Mouse (Mus musculus) lung, embryonic 16.5 days (tissue): Measurements from ENCODE around the gene Kctd18. TPM values are rescaled to one million over a fixed set of nuclear protein-coding genes. Genes with fewer than 3 reads are reported as not detected.

Experiments
- ATAC-seq: fragments of 200-750 bp; cut with Nextera tagmentation; 2 replicates; pipeline ENCODE4 v1.8.0; 2017; ENCODE audit warnings: low read depth, mild to moderate bottlenecking, moderate library complexity
- H3K27ac ChIP-seq: fragments of 300-500 bp; sonication (generic); 2 replicates; pipeline ENCODE4 v1.5.1; 2014; ENCODE audit warnings: mild to moderate bottlenecking, control low read depth, low read length
- H3K27me3 ChIP-seq: fragments of 300-500 bp; sonication (generic); 2 replicates; pipeline ENCODE4 v1.6.1; 2014; ENCODE audit warnings: low read depth, low read length, mixed read lengths; ENCODE audit not compliant: control insufficient read depth, insufficient read depth
- H3K36me3 ChIP-seq: fragments of 300-500 bp; sonication (generic); 2 replicates; pipeline ENCODE4 v1.6.1; 2014; ENCODE audit warnings: low read length; ENCODE audit not compliant: control insufficient read depth, insufficient read depth
- H3K4me1 ChIP-seq: fragments of 300-500 bp; sonication (generic); replicated peaks from 2 replicates; pipeline ENCODE4 v1.6.1; 2014; ENCODE audit warnings: low read length, mixed read lengths; ENCODE audit not compliant: control insufficient read depth, insufficient read depth
- H3K4me2 ChIP-seq: fragments of 300-500 bp; sonication (generic); 2 replicates; pipeline ENCODE4 v1.6.1; 2014; ENCODE audit warnings: low read depth, low read length, control low read depth
- H3K4me3 ChIP-seq: fragments of 300-500 bp; sonication (generic); 2 replicates; pipeline ENCODE4 v1.5.1; 2014; ENCODE audit warnings: mild to moderate bottlenecking, low read length, control low read depth
- H3K9ac ChIP-seq: fragments of 300-500 bp; sonication (generic); 2 replicates; pipeline ENCODE4 v1.6.1; 2014; ENCODE audit warnings: low read length, control low read depth
- H3K9me3 ChIP-seq: fragments of 300-500 bp; sonication (generic); 2 replicates; pipeline ENCODE4 v1.6.1; 2016; ENCODE audit warnings: low read length; ENCODE audit not compliant: control insufficient read depth
- WGBS: fragments of 180-500 bp; shearing (Covaris S2); extraction: QIAGEN DNeasy Blood & Tissue Kit; methylation state at CpG from one replicate; pipeline ENCODE4 v1.1.7; 2014; 5-methylcytosine and 5-hydroxymethylcytosine counted together
- polyA plus RNA-seq: library from polyadenylated mRNA; unstranded; fragments of >200 nt; fragmentation: Nextera tagmentation; extraction: Ambion mirVana; gene quantifications from 2 replicates; pipeline ENCODE4 v1.2.1, GENCODE M21; 2015

Gene Kctd18
- polyA plus RNA-seq, 1 experiment from 2014 or later, result 17.4 TPM

- no peak overlapping the region for H3K27ac ChIP-seq
These were observed 63.0 kb downstream of the Kctd18 start for GRCm38 (mm10) chr1:57955774-57956173.

GRCm38 (mm10) chr1:57954376-57954765, 64.4 kb downstream of the Kctd18 start:
- H3K9ac ChIP-seq, result no peak overlapping the region
- H3K36me3 ChIP-seq, result peaks cover 16% of the 10 kb centered on the region
- H3K27me3 ChIP-seq, result no peaks in the 10 kb centered on the region
- H3K4me3 ChIP-seq, result no peak overlapping the region
- H3K9me3 ChIP-seq, result no peaks in the 10 kb centered on the region
- H3K4me1 ChIP-seq, result no peaks in the 10 kb centered on the region
- no peak overlapping the region for H3K27ac ChIP-seq
- 72% methylated on average over 5 of the region's 5 CpGs for whole genome bisulfite sequencing
- ATAC-seq, result no peak
- no peak overlapping the region for H3K4me2 ChIP-seq

More at GRCm38 (mm10) chr1:57955774-57956173, 63.0 kb downstream of the Kctd18 start:
- no peaks in the 10 kb centered on the region for H3K4me1 ChIP-seq
- H3K36me3 ChIP-seq, result peaks cover 17% of the 10 kb centered on the region
- no peaks in the 10 kb centered on the region for H3K27me3 ChIP-seq
- H3K4me2 ChIP-seq, result no peak overlapping the region
- H3K9ac ChIP-seq, result no peak overlapping the region
- ATAC-seq, result no peak
- WGBS, result 94% methylated on average over 1 of the region's 1 CpGs
- no peaks in the 10 kb centered on the region for H3K9me3 ChIP-seq
- no peak overlapping the region for H3K4me3 ChIP-seq

- 81% methylated on average over 16 of the region's 16 CpGs for WGBS
- Histone ChIP-seq H3K4me3 (no peak overlapping the region), H3K4me2 (no peak overlapping the region), H3K4me1 (no peaks in the 10 kb centered on the region; the same call in 1 of the 2 replicates), H3K9ac (no peak overlapping the region), H3K27ac (no peak overlapping the region), H3K36me3 (peaks cover 12% of the 10 kb centered on the region), H3K9me3 (no peaks in the 10 kb centered on the region), H3K27me3 (no peaks in the 10 kb centered on the region)
- no peak for ATAC-seq
These were observed 65.0 kb downstream of the Kctd18 start for GRCm38 (mm10) chr1:57953586-57954375.

GRCm38 (mm10) chr1:57952509-57952908, 66.2 kb downstream of the Kctd18 start:
- Histone ChIP-seq H3K36me3 (peaks cover 12% of the 10 kb centered on the region), H3K4me1 (peaks cover 5% of the 10 kb centered on the region), H3K9ac (no peak overlapping the region), H3K27me3 (no peaks in the 10 kb centered on the region), H3K4me2 (no peak overlapping the region), H3K4me3 (no peak overlapping the region), H3K27ac (no peak overlapping the region), H3K9me3 (no peaks in the 10 kb centered on the region)
- WGBS, result 94% methylated on average over 4 of the region's 4 CpGs
- no peak for ATAC-seq

GRCm38 (mm10) chr1:57949716-57950115, 69.0 kb downstream of the Kctd18 start:
- no peaks in the 10 kb centered on the region for H3K27me3 ChIP-seq
- peaks cover 6% of the 10 kb centered on the region for H3K36me3 ChIP-seq
- H3K9ac ChIP-seq, result no peak overlapping the region
- H3K27ac ChIP-seq, result no peak overlapping the region
- WGBS, result 79% methylated on average over 5 of the region's 5 CpGs
- no peak for ATAC-seq
- H3K9me3 ChIP-seq, result no peaks in the 10 kb centered on the region
- H3K4me2 ChIP-seq, result no peak overlapping the region
- no peak overlapping the region for H3K4me3 ChIP-seq
- peaks cover 10% of the 10 kb centered on the region for H3K4me1 ChIP-seq

GRCm38 (mm10) chr1:57949195-57949594, 69.6 kb downstream of the Kctd18 start:
- H3K9me3 ChIP-seq, result no peaks in the 10 kb centered on the region
- peaks cover 6% of the 10 kb centered on the region for H3K36me3 ChIP-seq
- H3K4me3 ChIP-seq, result no peak overlapping the region
- no peak overlapping the region for H3K9ac ChIP-seq
- no peak overlapping the region for H3K27ac ChIP-seq
- WGBS, result 0% methylated on average over 1 of the region's 1 CpGs
- no peak for ATAC-seq
- H3K4me1 ChIP-seq, result peaks cover 10% of the 10 kb centered on the region
- H3K27me3 ChIP-seq, result no peaks in the 10 kb centered on the region
- H3K4me2 ChIP-seq, result no peak overlapping the region

GRCm38 (mm10) chr1:57947552-57948347, 71.0 kb downstream of the Kctd18 start:
- Histone ChIP-seq H3K27ac (peak overlapping the region; percentile 60), H3K9ac (no peak overlapping the region), H3K4me3 (no peak overlapping the region), H3K36me3 (peaks cover 9% of the 10 kb centered on the region), H3K9me3 (no peaks in the 10 kb centered on the region), H3K27me3 (no peaks in the 10 kb centered on the region), H3K4me1 (peaks cover 10% of the 10 kb centered on the region), H3K4me2 (no peak overlapping the region)
- WGBS, result 5% methylated on average over 2 of the region's 2 CpGs
- peak; percentile 83 for ATAC-seq

GRCm38 (mm10) chr1:57942215-57942614, 76.5 kb downstream of the Kctd18 start:
- Histone ChIP-seq H3K36me3 (peaks cover 12% of the 10 kb centered on the region), H3K4me1 (peaks cover 2% of the 10 kb centered on the region), H3K27me3 (no peaks in the 10 kb centered on the region), H3K9ac (no peak overlapping the region), H3K4me2 (no peak overlapping the region), H3K4me3 (no peak overlapping the region), H3K27ac (no peak overlapping the region), H3K9me3 (no peaks in the 10 kb centered on the region)
- WGBS, result 75% methylated on average over 6 of the region's 6 CpGs
- no peak for ATAC-seq

GRCm38 (mm10) chr1:57941734-57942133, 77.0 kb downstream of the Kctd18 start:
- Histone ChIP-seq H3K9me3 (no peaks in the 10 kb centered on the region), H3K4me3 (no peak overlapping the region), H3K27ac (no peak overlapping the region), H3K4me2 (no peak overlapping the region), H3K9ac (no peak overlapping the region), H3K27me3 (no peaks in the 10 kb centered on the region), H3K36me3 (peaks cover 12% of the 10 kb centered on the region), H3K4me1 (no peaks in the 10 kb centered on the region)
- no peak for ATAC-seq
- WGBS, result 54% methylated on average over 11 of the region's 11 CpGs
